Mouse (Mus musculus): ENCODE data around the gene Slc22a23.
"Not testable (repeated sequence)": the region's sequence is repeated elsewhere in the genome, so short reads cannot be mapped to it uniquely, and the experiment has no call there.

Gene Slc22a23

GRCm38 (mm10) chr13:34345128-34346085, at the start of gene Slc22a23:
Gene Slc22a23 (minus strand): TSS chr13:34345182.
- DNase-seq (ENCODE audit: low read depth, low spot score) = peak; percentile 80

- DNase-seq (ENCODE audit: low read depth, low spot score) = not testable (repeated sequence)
Observed at GRCm38 (mm10) chr13:34394305-34394704, 49.3 kb upstream of the Slc22a23 start.

GRCm38 (mm10) chr13:34392376-34392775, 47.4 kb upstream of the Slc22a23 start:
- no peak for DNase-seq (ENCODE audit: low read depth, low spot score)

- no peak for DNase-seq (ENCODE audit: low read depth, low spot score)
Observed at GRCm38 (mm10) chr13:34388219-34388618, 43.2 kb upstream of the Slc22a23 start.

GRCm38 (mm10) chr13:34383416-34383815, 38.4 kb upstream of the Slc22a23 start:
- DNase-seq (ENCODE audit: low read depth, low spot score) = no peak

- no peak for DNase-seq (ENCODE audit: low read depth, low spot score)
Observed at GRCm38 (mm10) chr13:34378926-34379325, 33.9 kb upstream of the Slc22a23 start.

GRCm38 (mm10) chr13:34375145-34375544, 30.2 kb upstream of the Slc22a23 start:
- no peak for DNase-seq (ENCODE audit: low read depth, low spot score)

- no peak for DNase-seq (ENCODE audit: low read depth, low spot score)
Observed at GRCm38 (mm10) chr13:34372870-34373478, 28.0 kb upstream of the Slc22a23 start.

- no peak for DNase-seq (ENCODE audit: low read depth, low spot score)
Observed at GRCm38 (mm10) chr13:34371951-34372869, 27.2 kb upstream of the Slc22a23 start.

GRCm38 (mm10) chr13:34370281-34370825, 25.4 kb upstream of the Slc22a23 start:
- DNase-seq (ENCODE audit: low read depth, low spot score) = no peak

- no peak for DNase-seq (ENCODE audit: low read depth, low spot score)
Observed at GRCm38 (mm10) chr13:34365226-34365625, 20.2 kb upstream of the Slc22a23 start.

- DNase-seq (ENCODE audit: low read depth, low spot score) = no peak
Observed at GRCm38 (mm10) chr13:34355656-34356055, 10.7 kb upstream of the Slc22a23 start.

- DNase-seq (ENCODE audit: low read depth, low spot score) = no peak
Observed at GRCm38 (mm10) chr13:34354830-34355624, 10.0 kb upstream of the Slc22a23 start.

GRCm38 (mm10) chr13:34353241-34353640, 8.3 kb upstream of the Slc22a23 start:
- DNase-seq (ENCODE audit: low read depth, low spot score) = no peak

GRCm38 (mm10) chr13:34351437-34351836, 6.5 kb upstream of the Slc22a23 start:
- DNase-seq (ENCODE audit: low read depth, low spot score) = no peak

GRCm38 (mm10) chr13:34347960-34348889, 3.2 kb upstream of the Slc22a23 start:
- DNase-seq (ENCODE audit: low read depth, low spot score) = peak; percentile 82

GRCm38 (mm10) chr13:34346748-34347147, 1.8 kb upstream of the Slc22a23 start:
- peak; percentile 57 for DNase-seq (ENCODE audit: low read depth, low spot score)

GRCm38 (mm10) chr13:34346238-34346637, 1.3 kb upstream of the Slc22a23 start:
- DNase-seq (ENCODE audit: low read depth, low spot score) = peak; percentile 34

GRCm38 (mm10) chr13:34344376-34345127, 430 bp downstream of the Slc22a23 start:
- DNase-seq (ENCODE audit: low read depth, low spot score) = no peak

Measured in c-Kit-negative CD71-positive TER-119-positive erythroid progenitor cells, embryonic 14.5 days (primary cell).